Mouse (Mus musculus) liver, embryonic 14.5 days (tissue): ENCODE data around the gene BC037034. TPM values are rescaled to one million over a fixed set of nuclear protein-coding genes. Genes with fewer than 3 reads are reported as not detected.
A peak's percentile ranks its signal among the peaks of the same experiment; 100 is the strongest.

Experiments used
- ATAC-seq: fragments of 200-750 bp; cut with Nextera tagmentation; 2 replicates; pipeline ENCODE4 v1.8.0; 2017; ENCODE audit warnings: moderate number of reproducible peaks, mild to moderate bottlenecking, moderate library complexity; ENCODE audit not compliant: insufficient read depth
- DNase-seq, 3 experiments: peaks; one replicate each; pipeline ENCODE4 v3.0.0-alpha.2; 2012 to 2013; ENCODE audit warnings: low read depth in 3 of 3, low spot score in 3 of 3
- H3K27ac ChIP-seq: fragments of 300-500 bp; sonication (generic); 2 replicates; pipeline ENCODE4 v1.5.1; 2014; ENCODE audit warnings: moderate library complexity, mild to moderate bottlenecking, control low read depth, inconsistent platforms
- H3K27me3 ChIP-seq: fragments of 300-500 bp; sonication (generic); 2 replicates; pipeline ENCODE4 v1.6.1; 2014; ENCODE audit warnings: mild to moderate bottlenecking, low read length, moderate library complexity; ENCODE audit not compliant: control insufficient read depth, insufficient read depth
- H3K36me3 ChIP-seq: fragments of 300-500 bp; sonication (generic); replicated peaks from 2 replicates; pipeline ENCODE4 v1.6.1; 2014; ENCODE audit warnings: low read depth; ENCODE audit not compliant: control insufficient read depth, insufficient read depth
- H3K4me1 ChIP-seq, 2 experiments: fragments of 200-500 bp in 1 of 2; fragments of 300-500 bp in 1 of 2; sonication (generic) in 1 of 2; replicated peaks; 2 replicates each; pipeline ENCODE4 v1.6.1; 2012 to 2014; ENCODE audit warnings: antibody characterized with exemption in 1 of 2, inconsistent platforms in 1 of 2, low read length in 1 of 2; ENCODE audit not compliant: control insufficient read depth in 2 of 2, insufficient read depth in 2 of 2
- H3K4me2 ChIP-seq: fragments of 300-500 bp; sonication (generic); 2 replicates; pipeline ENCODE4 v1.6.1; 2014; ENCODE audit warnings: low read depth, mild to moderate bottlenecking, control low read depth, moderate library complexity
- H3K4me3 ChIP-seq, 2 experiments: fragments of 200-500 bp in 1 of 2; fragments of 300-500 bp in 1 of 2; sonication (generic) in 1 of 2; 2 replicates each; pipeline ENCODE4 v1.5.1; 2012 to 2014; ENCODE audit warnings: low read depth in 2 of 2, low read length in 2 of 2, mild to moderate bottlenecking in 2 of 2, control low read depth in 1 of 2, inconsistent platforms in 1 of 2, moderate library complexity in 1 of 2; ENCODE audit not compliant: insufficient read depth in 1 of 2
- H3K9ac ChIP-seq: fragments of 300-500 bp; sonication (generic); replicated peaks from 2 replicates; pipeline ENCODE4 v1.6.1; 2014; ENCODE audit warnings: mild to moderate bottlenecking, control low read depth, moderate library complexity
- H3K9me3 ChIP-seq: fragments of 300-500 bp; sonication (generic); 2 replicates; pipeline ENCODE4 v1.6.1; 2016; ENCODE audit warnings: low read length, mixed read lengths; ENCODE audit not compliant: control insufficient read depth
- CTCF ChIP-seq: IDR thresholded peaks from 2 replicates; pipeline ENCODE4 v1.5.1; 2016; ENCODE audit warnings: antibody characterized with exemption, low read depth, control low read depth
- EP300 ChIP-seq: IDR thresholded peaks from 2 replicates; pipeline ENCODE4 v1.6.1; 2016; ENCODE audit warnings: antibody characterized with exemption, low read depth
- WGBS: fragments of 180-500 bp; shearing (Covaris S2); extraction: QIAGEN DNeasy Blood & Tissue Kit; methylation state at CpG from one replicate; pipeline ENCODE4 v1.1.7; 2014; ENCODE audit not compliant: insufficient replicate concordance; 5-methylcytosine and 5-hydroxymethylcytosine counted together
- polyA plus RNA-seq, 2 experiments: library from polyadenylated mRNA; depleted of rRNA in 1 of 2; stranded (reverse) in 1 of 2; unstranded in 1 of 2; fragments of >200 nt; fragmentation: Nextera tagmentation in 1 of 2; extraction: Ambion mirVana in 1 of 2; gene quantifications; 2 replicates each; pipeline versions ENCODE4 v1.2.1 to v1.2.3; 2012 to 2014

The BC037034 gene
- polyA plus RNA-seq, 2 experiments, result 1.9 to 22.4 TPM

DNA sequence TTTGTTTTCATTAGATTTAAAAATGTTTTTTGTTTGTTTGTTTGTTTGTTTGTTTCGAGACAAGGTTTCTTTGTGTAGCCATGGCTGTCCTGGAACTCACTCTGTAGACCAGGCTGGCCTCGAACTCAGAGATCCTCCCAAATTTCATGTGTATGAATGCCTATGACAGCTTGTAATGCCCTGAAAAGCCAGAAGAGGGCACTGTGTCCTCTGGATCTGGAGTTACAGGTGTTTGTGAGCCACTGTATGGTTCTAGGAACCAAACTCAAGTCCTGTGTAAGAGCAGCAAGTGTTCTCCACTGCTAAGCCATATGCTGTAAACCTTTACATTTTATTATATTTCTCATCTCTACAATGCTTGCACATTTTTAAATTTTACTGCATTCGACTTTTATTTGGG, 24.0 kb upstream of the BC037034 start:
- Histone ChIP-seq H3K27me3 (no peaks in the 10 kb centered on the region), H3K4me2 (no peak overlapping the region), H3K9me3 (no peaks in the 10 kb centered on the region), H3K36me3 (no peaks in the 10 kb centered on the region), H3K27ac (no peak overlapping the region), H3K4me3 (no peak overlapping the region), H3K4me1 (no peaks in the 10 kb centered on the region), H3K9ac (no peak overlapping the region)
- peak; percentile 64 for TF ChIP-seq CTCF
- TF ChIP-seq EP300, result no peak
- no peak for DNase-seq
- 53% methylated on average over 3 of the region's 3 CpGs for WGBS
- ATAC-seq, result no peak

DNA sequence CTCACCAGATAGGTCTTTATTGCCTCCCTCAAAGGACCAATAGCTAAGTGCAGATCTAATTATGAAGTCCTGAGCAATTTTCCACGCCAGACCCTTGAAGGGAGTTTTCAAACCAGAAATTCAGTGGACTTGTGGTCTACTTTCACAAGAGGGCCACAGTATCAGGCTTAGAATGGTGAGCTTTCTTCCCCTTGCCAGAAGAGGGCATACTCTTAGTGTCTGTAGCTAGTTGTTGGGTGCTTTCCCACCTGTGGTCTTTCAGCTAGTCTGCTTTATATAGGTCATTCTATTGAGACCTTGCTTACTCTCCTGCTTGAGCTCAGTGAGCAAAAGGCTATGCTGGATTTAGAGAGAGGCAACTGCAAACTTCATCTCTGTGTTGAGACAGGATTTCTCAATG, 19.7 kb upstream of the BC037034 start:
- Histone ChIP-seq H3K27ac (no peak overlapping the region), H3K27me3 (no peaks in the 10 kb centered on the region), H3K9me3 (no peaks in the 10 kb centered on the region), H3K36me3 (no peaks in the 10 kb centered on the region), H3K4me2 (no peak overlapping the region), H3K4me3 (no peak overlapping the region), H3K4me1 (peaks cover 0 to 5% of the 10 kb centered on the region in 2 experiments; a peak in 3 of 4 replicates), H3K9ac (no peak overlapping the region)
- ATAC-seq (no peak), DNase-seq (no peak)
- TF ChIP-seq CTCF, result peak; percentile 25; the same call in 1 of the 2 replicates
- no peak for TF ChIP-seq EP300
- 37% methylated on average over 1 of the region's 1 CpGs for WGBS

DNA sequence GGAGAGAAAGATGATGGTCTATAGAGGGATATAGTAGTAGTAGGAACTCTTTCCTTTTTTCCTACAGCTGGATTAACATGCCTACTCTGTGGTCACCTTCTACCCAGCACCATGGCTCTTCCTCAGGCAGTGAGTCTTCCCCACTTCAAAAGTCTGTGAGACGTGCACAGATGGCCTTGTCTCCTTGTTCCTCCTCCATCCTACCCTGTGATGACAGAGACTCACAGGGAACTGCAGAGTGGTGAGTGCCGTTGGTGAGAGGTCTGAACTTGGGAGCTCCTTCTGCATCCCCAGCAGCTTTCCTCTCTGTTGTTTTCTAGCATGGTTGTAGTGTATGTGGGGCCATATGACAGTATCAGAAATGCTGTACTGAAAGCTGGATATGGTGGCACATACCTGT, 18.0 kb upstream of the BC037034 start:
- ATAC-seq, result no peak
- no peak for DNase-seq
- 50% methylated on average over 2 of the region's 2 CpGs for WGBS

DNA sequence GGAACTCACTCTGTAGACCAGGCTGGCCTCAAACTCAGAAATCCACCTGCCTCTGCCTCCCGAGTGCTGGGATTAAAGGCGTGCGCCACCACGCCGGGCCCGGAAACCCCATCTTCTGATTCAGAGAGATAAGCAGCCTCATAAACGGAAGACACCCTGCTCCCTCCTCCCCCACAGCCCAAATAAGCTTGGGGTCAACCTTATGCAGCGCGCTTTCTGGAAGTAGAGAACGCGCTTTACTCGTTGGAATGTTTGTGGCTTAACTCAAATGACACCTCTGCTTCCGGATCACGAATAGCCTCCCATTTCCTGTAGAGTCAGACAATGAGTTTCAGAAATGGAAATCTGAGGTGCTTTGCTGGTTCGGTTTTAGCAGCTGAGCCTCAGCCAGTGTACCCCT, 17.0 kb upstream of the BC037034 start:
- Histone ChIP-seq H3K4me1 (peaks cover 0 to 5% of the 10 kb centered on the region in 2 experiments; a peak in 3 of 4 replicates), H3K36me3 (no peaks in the 10 kb centered on the region), H3K27me3 (no peaks in the 10 kb centered on the region), H3K4me3 (no peak overlapping the region), H3K9ac (no peak overlapping the region), H3K27ac (no peak overlapping the region), H3K4me2 (no peak overlapping the region), H3K9me3 (no peaks in the 10 kb centered on the region)
- no peak for ATAC-seq
- DNase-seq, result no peak
- no peak for TF ChIP-seq EP300
- TF ChIP-seq CTCF, result no peak
- WGBS, result 59% methylated on average over 15 of the region's 15 CpGs

More for the DNA sequence above, 18.0 kb upstream of the BC037034 start:
- no peak for TF ChIP-seq EP300
- TF ChIP-seq CTCF, result no peak
- peaks cover 0 to 5% of the 10 kb centered on the region in 2 experiments; a peak in 3 of 4 replicates for H3K4me1 ChIP-seq
- H3K4me2 ChIP-seq, result no peak overlapping the region
- no peaks in the 10 kb centered on the region for H3K9me3 ChIP-seq
- no peak overlapping the region for H3K27ac ChIP-seq
- no peaks in the 10 kb centered on the region for H3K36me3 ChIP-seq
- no peak overlapping the region for H3K4me3 ChIP-seq
- H3K27me3 ChIP-seq, result no peaks in the 10 kb centered on the region
- H3K9ac ChIP-seq, result no peak overlapping the region

DNA sequence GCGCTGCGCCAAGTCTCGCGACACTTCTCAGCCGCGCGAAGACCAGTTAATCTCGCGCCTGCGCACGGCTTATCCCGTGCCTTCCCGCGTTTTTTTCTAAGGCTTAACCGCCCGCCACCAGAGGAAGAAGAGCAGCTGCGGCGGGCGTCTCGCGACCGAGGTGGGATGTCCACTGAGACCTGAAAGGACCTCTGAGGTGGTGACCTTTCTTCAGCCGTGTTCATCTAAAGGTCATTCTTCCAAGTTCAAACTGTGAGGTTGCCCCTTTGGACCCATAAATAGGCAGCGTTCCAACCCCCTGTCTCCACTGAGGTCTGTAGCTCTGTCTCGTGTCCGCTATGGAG, 16.6 kb upstream of the BC037034 start:
- WGBS, result 21% methylated on average over 26 of the region's 26 CpGs
- Histone ChIP-seq H3K36me3 (no peaks in the 10 kb centered on the region), H3K9me3 (no peaks in the 10 kb centered on the region), H3K4me3 (no peak overlapping the region; a peak in 1 of 4 replicates), H3K27ac (no peak overlapping the region), H3K9ac (no peak overlapping the region), H3K27me3 (no peaks in the 10 kb centered on the region), H3K4me1 (peaks cover 0 to 5% of the 10 kb centered on the region in 2 experiments; a peak in 3 of 4 replicates), H3K4me2 (peak overlapping the region; percentile 80)
- ATAC-seq (no peak), DNase-seq (no peak)
- TF ChIP-seq CTCF, result no peak
